Mouse (Mus musculus) liver, adult 2 months (tissue): ENCODE measurements at regions not wholly inside any gene's neighbourhood (a gene's known extent, or its start where the extent isn't known, plus 50 kb on each side); places are given as distances from the start of the nearest gene placed in this dataset.

ENCODE experiments used
- DNase-seq: peaks from one replicate; pipeline ENCODE4 v3.0.0-alpha.2; 2011; ENCODE audit warnings: low read depth, low spot score; ENCODE audit errors: extremely low read depth
- H3K27ac ChIP-seq: fragments of 200-500 bp; replicated peaks from 2 replicates; pipeline ENCODE4 v1.5.1; 2012; ENCODE audit warnings: low read depth, mild to moderate bottlenecking, control low read depth, inconsistent platforms, low read length; ENCODE audit not compliant: insufficient read depth
- H3K27me3 ChIP-seq: fragments of 200-500 bp; 2 replicates; pipeline ENCODE4 v1.6.1; 2012; ENCODE audit warnings: mild to moderate bottlenecking, moderate library complexity, low read length, inconsistent platforms; ENCODE audit not compliant: control insufficient read depth, insufficient read depth
- H3K36me3 ChIP-seq: fragments of 200-500 bp; 2 replicates; pipeline ENCODE4 v1.6.1; 2012; ENCODE audit warnings: low read length, inconsistent platforms; ENCODE audit not compliant: control insufficient read depth, insufficient read depth
- H3K4me1 ChIP-seq: fragments of 200-500 bp; 2 replicates; pipeline ENCODE4 v1.6.1; 2011; ENCODE audit warnings: low read length; ENCODE audit not compliant: control insufficient read depth, insufficient read depth
- H3K4me3 ChIP-seq: fragments of 200-500 bp; 2 replicates; pipeline ENCODE4 v1.5.1; 2011; ENCODE audit warnings: low read depth, mild to moderate bottlenecking, control low read depth, low read length, moderate library complexity; ENCODE audit not compliant: insufficient read depth
- H3K79me2 ChIP-seq: fragments of 200-500 bp; 2 replicates; pipeline ENCODE4 v1.6.1; 2012; ENCODE audit warnings: inconsistent platforms, mild to moderate bottlenecking, low read length, moderate library complexity; ENCODE audit not compliant: control insufficient read depth, insufficient read depth
- H3K9ac ChIP-seq: fragments of 200-500 bp; 2 replicates; pipeline ENCODE4 v1.6.1; 2012; ENCODE audit warnings: low read depth, mild to moderate bottlenecking, control low read depth, inconsistent platforms, low read length
- CTCF ChIP-seq: fragments of 200-500 bp; IDR thresholded peaks from 2 replicates; pipeline ENCODE4 v1.5.1; 2011; ENCODE audit warnings: low read depth, low read length, control low read depth
- POLR2A ChIP-seq: fragments of 200-500 bp; IDR thresholded peaks from 2 replicates; pipeline ENCODE4 v1.6.1; 2011; ENCODE audit warnings: low read length, control low read depth; ENCODE audit not compliant: insufficient read depth; ENCODE audit errors: extremely low read depth
- WGBS: fragments of 180-500 bp; shearing (Covaris S2); methylation state at CpG from one replicate; pipeline ENCODE4 v1.1.7; 2018; 5-methylcytosine and 5-hydroxymethylcytosine counted together

- H3K9ac ChIP-seq: no peak overlapping the region
- no peak overlapping the region for H3K4me3 ChIP-seq
- no peak for TF ChIP-seq POLR2A
- TF ChIP-seq CTCF: no peak
- H3K79me2 ChIP-seq: no peaks in the 10 kb centered on the region
- 14% methylated on average over 4 of the region's 4 CpGs for WGBS
- no peaks in the 10 kb centered on the region for H3K36me3 ChIP-seq
- H3K27ac ChIP-seq: no peak overlapping the region
- no peaks in the 10 kb centered on the region for H3K4me1 ChIP-seq
- H3K27me3 ChIP-seq: no peaks in the 10 kb centered on the region
- DNase-seq: peak; percentile 2
These were observed 366.9 kb upstream of the Fam92a start for GRCm38 (mm10) chr4:12538694-12539121.

- Histone ChIP-seq H3K36me3 (no peaks in the 10 kb centered on the region), H3K27ac (no peak overlapping the region), H3K4me3 (no peak overlapping the region), H3K27me3 (no peaks in the 10 kb centered on the region), H3K79me2 (no peaks in the 10 kb centered on the region), H3K4me1 (no peaks in the 10 kb centered on the region), H3K9ac (no peak overlapping the region)
- no peak for DNase-seq
- 65% methylated on average over 5 of the region's 5 CpGs for WGBS
- TF ChIP-seq POLR2A (no peak), CTCF (no peak)
These were observed 366.2 kb upstream of the Fam92a start for GRCm38 (mm10) chr4:12538043-12538442.

GRCm38 (mm10) chr4:12534151-12534550, 362.3 kb upstream of the Fam92a start:
- H3K79me2 ChIP-seq: no peaks in the 10 kb centered on the region
- no peak for DNase-seq
- WGBS: 24% methylated on average over 2 of the region's 2 CpGs

GRCm38 (mm10) chr4:12532961-12533360, 361.1 kb upstream of the Fam92a start:
- Histone ChIP-seq H3K36me3 (no peaks in the 10 kb centered on the region), H3K79me2 (no peaks in the 10 kb centered on the region)
- 51% methylated on average over 4 of the region's 4 CpGs for WGBS

More at GRCm38 (mm10) chr4:12534151-12534550, 362.3 kb upstream of the Fam92a start:
- H3K36me3 ChIP-seq: no peaks in the 10 kb centered on the region
- H3K4me1 ChIP-seq: no peaks in the 10 kb centered on the region
- TF ChIP-seq CTCF: no peak
- no peak for TF ChIP-seq POLR2A
- no peak overlapping the region for H3K27ac ChIP-seq
- H3K27me3 ChIP-seq: no peaks in the 10 kb centered on the region
- no peak overlapping the region for H3K4me3 ChIP-seq
- H3K9ac ChIP-seq: no peak overlapping the region

GRCm38 (mm10) chr4:12522358-12522757, 350.5 kb upstream of the Fam92a start:
- WGBS: 74% methylated on average over 7 of the region's 7 CpGs
- TF ChIP-seq CTCF: no peak
- TF ChIP-seq POLR2A: no peak
- Histone ChIP-seq H3K4me3 (no peak overlapping the region), H3K9ac (no peak overlapping the region), H3K79me2 (no peaks in the 10 kb centered on the region), H3K36me3 (no peaks in the 10 kb centered on the region), H3K4me1 (no peaks in the 10 kb centered on the region), H3K27ac (no peak overlapping the region), H3K27me3 (no peaks in the 10 kb centered on the region)
- DNase-seq: no peak

More at GRCm38 (mm10) chr4:12532961-12533360, 361.1 kb upstream of the Fam92a start:
- H3K9ac ChIP-seq: no peak overlapping the region
- TF ChIP-seq CTCF (no peak), POLR2A (no peak)
- peak; percentile 21 for DNase-seq
- H3K27me3 ChIP-seq: no peaks in the 10 kb centered on the region
- H3K4me1 ChIP-seq: no peaks in the 10 kb centered on the region
- H3K4me3 ChIP-seq: no peak overlapping the region
- no peak overlapping the region for H3K27ac ChIP-seq

- TF ChIP-seq POLR2A: no peak
- Histone ChIP-seq H3K27me3 (no peaks in the 10 kb centered on the region), H3K4me3 (no peak overlapping the region), H3K9ac (no peak overlapping the region), H3K79me2 (no peaks in the 10 kb centered on the region), H3K27ac (no peak overlapping the region), H3K4me1 (no peaks in the 10 kb centered on the region), H3K36me3 (no peaks in the 10 kb centered on the region)
- WGBS: 88% methylated on average over 7 of the region's 7 CpGs
- DNase-seq: no peak
These were observed 349.4 kb upstream of the Fam92a start for GRCm38 (mm10) chr4:12521246-12521645.
